Mouse (Mus musculus) ES-E14 (cell line): Measurements from ENCODE around the gene Ehbp1l1.

Source experiments
- HCFC1 ChIP-seq: IDR thresholded peaks from 2 replicates; pipeline ENCODE4 v1.6.1; 2012; ENCODE audit warnings: low read length, inconsistent platforms, borderline replicate concordance; ENCODE audit not compliant: insufficient read depth
- MAFK ChIP-seq: IDR thresholded peaks from 2 replicates; pipeline ENCODE4 v1.6.1; 2014; ENCODE audit warnings: mild to moderate bottlenecking, low read depth, low read length, inconsistent platforms; ENCODE audit not compliant: insufficient read depth
- ZC3H11A ChIP-seq: IDR thresholded peaks from 2 replicates; pipeline ENCODE4 v1.6.1; 2012; ENCODE audit warnings: low read depth, mild to moderate bottlenecking, inconsistent platforms, low read length, borderline replicate concordance
- ZNF384 ChIP-seq: IDR thresholded peaks from 2 replicates; pipeline ENCODE4 v1.6.1; 2012; ENCODE audit warnings: low read depth, low read length, inconsistent platforms

DNA sequence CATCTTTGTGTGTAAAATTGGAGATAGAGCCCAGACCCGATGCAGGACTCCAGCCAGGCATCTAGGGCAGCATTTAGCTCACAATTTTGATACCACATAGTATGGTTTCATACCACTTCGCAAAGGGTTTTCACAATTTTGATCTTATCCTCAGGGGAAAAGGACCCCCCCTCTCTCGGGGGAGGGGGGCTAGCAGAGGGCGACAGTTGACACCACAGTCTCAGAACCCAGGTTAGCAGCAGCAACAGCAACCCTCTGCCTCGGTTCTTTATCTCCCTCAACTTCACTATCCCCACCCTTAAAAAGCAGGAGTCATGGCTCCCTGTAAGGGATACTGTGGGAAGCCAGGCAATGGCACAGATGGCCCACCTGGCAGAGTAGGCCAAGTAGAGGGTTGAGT, 12.9 kb downstream of the Ehbp1l1 start:
- TF ChIP-seq MAFK (no peak), HCFC1 (no peak), ZNF384 (no peak), ZC3H11A (no peak)
